Mouse (Mus musculus): Measurements from ENCODE around the gene Sel1l2. TPM values are rescaled to one million over a fixed set of nuclear protein-coding genes. Genes with fewer than 3 reads are reported as not detected.

Gene Sel1l2
- polyA plus RNA-seq, 1 experiment from 2014 or later, result not detected

DNA sequence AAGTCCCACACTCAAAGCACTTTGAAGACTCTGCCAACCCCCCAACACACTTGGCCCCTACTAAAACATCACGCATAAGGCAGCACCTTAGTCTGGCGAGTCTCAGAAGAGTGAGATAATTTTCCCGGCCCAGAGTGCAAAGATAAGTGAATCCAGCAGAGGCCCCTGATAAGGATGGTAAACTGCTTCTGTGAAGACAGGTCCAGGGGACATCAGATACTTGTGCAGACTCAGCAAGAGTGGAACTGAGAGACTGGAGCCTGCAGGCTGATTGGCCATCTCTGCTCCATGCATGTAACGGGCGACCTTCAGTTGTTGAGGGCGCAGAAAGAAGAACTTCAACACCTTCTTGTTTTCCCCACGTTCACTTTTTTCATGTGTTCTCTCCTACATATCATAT lies 47.1 kb downstream of the Sel1l2 start:
- Histone ChIP-seq H3K36me3 (replicated peaks; ENCODE audit: control insufficient read depth, insufficient read depth, low read depth, low read length) (no peaks in the 10 kb centered on the region), H3K4me1 (ENCODE audit: control insufficient read depth, insufficient read depth, low read length) (no peaks in the 10 kb centered on the region), H3K4me3 (ENCODE audit: low read depth, low read length) (no peak overlapping the region), H3K9ac (replicated peaks; ENCODE audit: low read length) (no peak overlapping the region), H3K4me2 (ENCODE audit: low read depth, low read length) (no peak overlapping the region), H3K27me3 (ENCODE audit: control insufficient read depth, insufficient read depth, low read length) (no peaks in the 10 kb centered on the region), H3K27ac (replicated peaks; ENCODE audit: low read depth, low read length) (no peak overlapping the region), H3K9me3 (replicated peaks; ENCODE audit: control insufficient read depth, low read length) (no peaks in the 10 kb centered on the region)
- ATAC-seq (replicated peaks; ENCODE audit: insufficient number of reproducible peaks, low FRiP score, low TSS enrichment, low read depth), result no peak
- 86% methylated on average over 7 of the region's 7 CpGs for WGBS
- no peak for DNase-seq (ENCODE audit: low spot score)

DNA sequence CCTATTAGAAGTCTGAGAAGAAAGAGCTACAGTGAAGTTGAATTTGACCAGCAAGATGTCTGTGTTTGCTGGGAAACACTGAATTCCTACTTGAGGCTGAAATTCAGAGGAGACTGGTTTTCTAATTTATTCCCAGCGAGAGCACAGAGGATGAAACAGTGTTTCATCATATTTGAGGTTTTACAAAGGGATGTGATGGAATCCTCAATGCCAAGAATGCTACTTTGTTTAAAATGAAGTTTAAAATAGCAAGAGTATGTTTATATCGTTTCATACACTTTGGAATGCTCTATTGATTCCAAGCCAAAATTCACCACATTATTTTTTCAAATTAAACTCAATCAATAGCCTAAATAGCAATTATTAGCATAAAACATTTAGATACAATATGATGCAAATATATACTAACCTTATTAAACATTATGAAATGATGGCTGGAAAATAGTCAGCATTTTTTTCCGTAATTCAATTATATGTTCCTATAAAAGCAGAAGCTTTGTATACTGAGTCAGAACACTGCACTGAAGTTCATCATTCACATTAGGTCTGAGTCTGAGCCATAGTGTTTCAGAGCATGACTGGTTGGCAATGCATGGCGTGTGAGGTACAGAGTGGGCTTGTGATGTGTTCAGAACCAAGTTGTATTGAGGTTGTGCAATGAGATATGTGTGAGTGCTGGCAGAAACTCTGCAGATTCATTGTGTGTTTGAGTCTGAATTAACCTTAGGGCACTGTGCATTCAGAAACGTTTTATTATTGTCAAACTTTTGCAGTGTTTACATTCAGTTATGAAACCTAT lies 58.8 kb downstream of the Sel1l2 start:
- Histone ChIP-seq H3K4me2 (ENCODE audit: low read depth, low read length) (no peak overlapping the region), H3K36me3 (replicated peaks; ENCODE audit: control insufficient read depth, insufficient read depth, low read depth, low read length) (no peaks in the 10 kb centered on the region), H3K27ac (replicated peaks; ENCODE audit: low read depth, low read length) (no peak overlapping the region), H3K4me3 (ENCODE audit: low read depth, low read length) (no peak overlapping the region), H3K9me3 (replicated peaks; ENCODE audit: control insufficient read depth, low read length) (no peaks in the 10 kb centered on the region), H3K9ac (replicated peaks; ENCODE audit: low read length) (no peak overlapping the region), H3K27me3 (ENCODE audit: control insufficient read depth, insufficient read depth, low read length) (no peaks in the 10 kb centered on the region), H3K4me1 (ENCODE audit: control insufficient read depth, insufficient read depth, low read length) (no peaks in the 10 kb centered on the region)
- ATAC-seq (replicated peaks; ENCODE audit: insufficient number of reproducible peaks, low FRiP score, low TSS enrichment, low read depth) (no peak), DNase-seq (ENCODE audit: low spot score) (no peak)
- WGBS, result 81% methylated on average over 5 of the region's 5 CpGs

DNA sequence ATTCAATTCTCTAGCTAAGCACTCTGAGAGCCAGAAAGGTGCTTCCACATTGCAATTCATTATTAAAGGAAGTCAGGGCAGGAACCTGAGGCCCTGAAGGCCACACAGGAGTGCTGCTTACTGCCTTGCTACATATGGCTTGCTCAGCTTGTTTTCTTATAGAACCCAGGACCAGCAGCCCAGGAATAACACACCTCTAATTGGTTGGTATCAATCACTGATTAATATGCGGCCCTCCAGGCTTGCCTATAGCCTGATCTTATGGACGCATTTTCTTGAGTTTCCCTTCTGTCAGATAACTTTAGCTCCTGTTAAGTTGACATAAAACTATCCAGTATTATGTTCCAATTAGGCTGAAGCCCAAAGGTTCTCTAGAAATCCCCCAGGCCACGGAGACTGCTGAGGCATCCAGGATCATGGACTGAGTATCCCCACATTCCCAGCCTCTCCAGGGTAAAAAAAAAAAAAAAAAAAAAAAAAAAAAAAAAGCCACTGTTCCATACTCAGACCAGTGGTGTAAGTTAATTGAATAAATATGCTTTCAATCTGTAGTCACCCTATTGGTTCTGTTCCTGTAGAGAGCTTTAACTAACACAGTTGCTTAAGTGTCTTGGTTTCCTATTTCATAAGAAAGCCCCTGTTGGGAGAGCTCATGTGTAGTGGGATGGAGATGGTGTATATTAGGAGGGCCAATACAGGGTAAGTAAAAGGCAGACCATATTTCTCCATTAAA lies 86.4 kb downstream of the Sel1l2 start:
- ATAC-seq (replicated peaks; ENCODE audit: insufficient number of reproducible peaks, low FRiP score, low TSS enrichment, low read depth), result peak; percentile 85
- H3K27ac ChIP-seq (replicated peaks; ENCODE audit: low read depth, low read length), result no peak overlapping the region

DNA sequence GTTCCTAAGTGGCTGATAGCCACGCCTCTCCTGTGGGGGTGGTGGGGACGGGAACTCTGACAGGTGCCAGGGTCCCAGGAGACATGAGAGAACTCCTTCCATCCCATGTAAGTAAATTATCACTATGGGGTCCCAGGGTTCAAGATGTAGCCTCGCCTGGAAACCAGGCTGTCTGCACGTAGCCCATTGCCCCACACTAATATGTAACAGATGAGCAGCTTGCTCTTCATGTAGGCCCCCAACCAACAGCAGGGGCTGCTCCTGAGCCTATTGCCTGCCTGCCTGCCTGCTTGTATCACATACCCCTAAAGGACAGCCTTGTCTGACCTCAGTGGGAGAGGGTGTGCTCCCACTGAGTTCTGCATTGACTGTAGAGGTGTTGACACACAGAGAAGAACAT lies 92.4 kb downstream of the Sel1l2 start:
- DNase-seq (ENCODE audit: low spot score), result peak; percentile 56
- H3K27ac ChIP-seq (replicated peaks; ENCODE audit: low read depth, low read length), result no peak overlapping the region
- ATAC-seq (replicated peaks; ENCODE audit: insufficient number of reproducible peaks, low FRiP score, low TSS enrichment, low read depth), result peak; percentile 70; the same call in 1 of the 2 replicates
- no peak overlapping the region for H3K4me2 ChIP-seq (ENCODE audit: low read depth, low read length)
- H3K9me3 ChIP-seq (replicated peaks; ENCODE audit: control insufficient read depth, low read length), result no peaks in the 10 kb centered on the region
- WGBS, result 19% methylated on average over 4 of the region's 4 CpGs
- H3K9ac ChIP-seq (replicated peaks; ENCODE audit: low read length), result no peak overlapping the region
- no peaks in the 10 kb centered on the region for H3K27me3 ChIP-seq (ENCODE audit: control insufficient read depth, insufficient read depth, low read length)
- no peaks in the 10 kb centered on the region for H3K4me1 ChIP-seq (ENCODE audit: control insufficient read depth, insufficient read depth, low read length)
- no peaks in the 10 kb centered on the region for H3K36me3 ChIP-seq (replicated peaks; ENCODE audit: control insufficient read depth, insufficient read depth, low read depth, low read length)
- H3K4me3 ChIP-seq (ENCODE audit: low read depth, low read length), result no peak overlapping the region

More for the DNA sequence above, 86.4 kb downstream of the Sel1l2 start:
- 49% methylated on average over 3 of the region's 3 CpGs for WGBS
- no peaks in the 10 kb centered on the region for H3K9me3 ChIP-seq (replicated peaks; ENCODE audit: control insufficient read depth, low read length)
- no peak overlapping the region for H3K4me2 ChIP-seq (ENCODE audit: low read depth, low read length)
- peak; percentile 47 for DNase-seq (ENCODE audit: low spot score)
- H3K9ac ChIP-seq (replicated peaks; ENCODE audit: low read length), result no peak overlapping the region
- no peaks in the 10 kb centered on the region for H3K36me3 ChIP-seq (replicated peaks; ENCODE audit: control insufficient read depth, insufficient read depth, low read depth, low read length)
- no peaks in the 10 kb centered on the region for H3K27me3 ChIP-seq (ENCODE audit: control insufficient read depth, insufficient read depth, low read length)
- no peak overlapping the region for H3K4me3 ChIP-seq (ENCODE audit: low read depth, low read length)
- no peaks in the 10 kb centered on the region for H3K4me1 ChIP-seq (ENCODE audit: control insufficient read depth, insufficient read depth, low read length)

GRCm38 (mm10) chr2:140293820-140294219 lies 95.7 kb downstream of the Sel1l2 start:
- DNase-seq (ENCODE audit: low spot score), result no peak
- Histone ChIP-seq H3K27ac (replicated peaks; ENCODE audit: low read depth, low read length) (no peak overlapping the region), H3K4me2 (ENCODE audit: low read depth, low read length) (no peak overlapping the region), H3K9me3 (replicated peaks; ENCODE audit: control insufficient read depth, low read length) (no peaks in the 10 kb centered on the region), H3K9ac (replicated peaks; ENCODE audit: low read length) (no peak overlapping the region), H3K36me3 (replicated peaks; ENCODE audit: control insufficient read depth, insufficient read depth, low read depth, low read length) (no peaks in the 10 kb centered on the region), H3K4me3 (ENCODE audit: low read depth, low read length) (no peak overlapping the region), H3K4me1 (ENCODE audit: control insufficient read depth, insufficient read depth, low read length) (no peaks in the 10 kb centered on the region), H3K27me3 (ENCODE audit: control insufficient read depth, insufficient read depth, low read length) (no peaks in the 10 kb centered on the region)
- 93% methylated on average over 2 of the region's 2 CpGs for WGBS
- no peak for ATAC-seq (replicated peaks; ENCODE audit: insufficient number of reproducible peaks, low FRiP score, low TSS enrichment, low read depth)

DNA sequence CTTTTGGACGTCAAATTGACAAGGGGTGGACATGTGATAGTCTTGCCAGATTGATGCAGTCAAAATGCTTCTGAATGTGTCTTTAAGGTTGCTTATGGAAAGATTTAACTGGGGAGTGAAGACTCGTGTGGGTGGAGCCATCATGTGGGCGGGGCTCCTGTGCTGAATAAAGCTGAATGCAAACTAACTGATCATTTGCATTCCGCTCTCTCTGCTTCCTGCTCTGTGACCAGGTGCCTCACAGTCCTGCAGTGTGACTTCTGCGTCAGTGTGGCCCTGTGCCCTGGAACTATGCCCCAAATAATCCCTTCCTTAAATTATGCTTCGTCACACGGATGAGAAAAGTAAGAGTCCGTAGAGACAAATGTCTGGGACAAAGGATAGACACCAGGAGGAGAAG lies 108.7 kb downstream of the Sel1l2 start:
- Histone ChIP-seq H3K4me3 (ENCODE audit: low read depth, low read length) (no peak overlapping the region), H3K27ac (replicated peaks; ENCODE audit: low read depth, low read length) (no peak overlapping the region), H3K36me3 (replicated peaks; ENCODE audit: control insufficient read depth, insufficient read depth, low read depth, low read length) (no peaks in the 10 kb centered on the region), H3K4me1 (ENCODE audit: control insufficient read depth, insufficient read depth, low read length) (no peaks in the 10 kb centered on the region), H3K9me3 (replicated peaks; ENCODE audit: control insufficient read depth, low read length) (no peaks in the 10 kb centered on the region), H3K27me3 (ENCODE audit: control insufficient read depth, insufficient read depth, low read length) (no peaks in the 10 kb centered on the region), H3K4me2 (ENCODE audit: low read depth, low read length) (no peak overlapping the region), H3K9ac (replicated peaks; ENCODE audit: low read length) (no peak overlapping the region)
- 70% methylated on average over 8 of the region's 8 CpGs for WGBS
- ATAC-seq (replicated peaks; ENCODE audit: insufficient number of reproducible peaks, low FRiP score, low TSS enrichment, low read depth) (no peak), DNase-seq (ENCODE audit: low spot score) (no peak)

- no peak overlapping the region for H3K9ac ChIP-seq (replicated peaks; ENCODE audit: low read length)
- H3K9me3 ChIP-seq (replicated peaks; ENCODE audit: control insufficient read depth, low read length), result no peaks in the 10 kb centered on the region
- no peak overlapping the region for H3K4me2 ChIP-seq (ENCODE audit: low read depth, low read length)
- H3K27me3 ChIP-seq (ENCODE audit: control insufficient read depth, insufficient read depth, low read length), result no peaks in the 10 kb centered on the region
- DNase-seq (ENCODE audit: low spot score), result no peak
- 83% methylated on average over 2 of the region's 2 CpGs for WGBS
- ATAC-seq (replicated peaks; ENCODE audit: insufficient number of reproducible peaks, low FRiP score, low TSS enrichment, low read depth), result no peak
- no peaks in the 10 kb centered on the region for H3K36me3 ChIP-seq (replicated peaks; ENCODE audit: control insufficient read depth, insufficient read depth, low read depth, low read length)
- no peaks in the 10 kb centered on the region for H3K4me1 ChIP-seq (ENCODE audit: control insufficient read depth, insufficient read depth, low read length)
- H3K4me3 ChIP-seq (ENCODE audit: low read depth, low read length), result no peak overlapping the region
- no peak overlapping the region for H3K27ac ChIP-seq (replicated peaks; ENCODE audit: low read depth, low read length)
These were observed 133.8 kb downstream of the Sel1l2 start for GRCm38 (mm10) chr2:140255595-140256141.

DNA sequence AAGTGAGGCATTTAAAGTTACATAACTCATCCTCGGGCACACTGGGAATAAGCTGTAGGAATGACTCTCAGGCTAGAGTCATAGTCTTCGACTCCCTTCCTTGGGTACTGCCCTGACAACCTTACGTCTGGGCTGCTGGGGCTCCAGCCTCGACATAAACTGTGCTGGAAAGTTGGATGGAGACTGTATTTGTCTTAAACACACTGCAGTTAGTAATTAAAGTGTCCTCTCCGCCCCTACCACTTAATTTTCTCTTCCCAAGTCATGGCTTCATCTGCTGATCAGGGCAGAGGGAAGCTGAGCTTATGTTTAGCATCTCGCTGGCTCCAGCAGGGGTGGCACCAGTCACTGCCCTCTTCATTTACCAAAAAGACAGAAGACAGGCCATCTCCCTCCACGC lies 135.2 kb downstream of the Sel1l2 start:
- Histone ChIP-seq H3K4me3 (ENCODE audit: low read depth, low read length) (no peak overlapping the region), H3K27me3 (ENCODE audit: control insufficient read depth, insufficient read depth, low read length) (no peaks in the 10 kb centered on the region), H3K4me1 (ENCODE audit: control insufficient read depth, insufficient read depth, low read length) (no peaks in the 10 kb centered on the region), H3K4me2 (ENCODE audit: low read depth, low read length) (no peak overlapping the region), H3K36me3 (replicated peaks; ENCODE audit: control insufficient read depth, insufficient read depth, low read depth, low read length) (no peaks in the 10 kb centered on the region), H3K9me3 (replicated peaks; ENCODE audit: control insufficient read depth, low read length) (no peaks in the 10 kb centered on the region), H3K27ac (replicated peaks; ENCODE audit: low read depth, low read length) (no peak overlapping the region), H3K9ac (replicated peaks; ENCODE audit: low read length) (no peak overlapping the region)
- DNase-seq (ENCODE audit: low spot score) (no peak), ATAC-seq (replicated peaks; ENCODE audit: insufficient number of reproducible peaks, low FRiP score, low TSS enrichment, low read depth) (no peak)
- 82% methylated on average over 7 of the region's 7 CpGs for WGBS

Data from embryonic facial prominence, embryonic 11.5 days (tissue).